Mouse (Mus musculus) ovary, adult 18-20 months (tissue): ENCODE data around the gene Irf6.

Experiments
- DNase-seq: peaks from one replicate; pipeline ENCODE4 v3.0.0; 2022; ENCODE audit warnings: low spot score, mixed read lengths

Irf6 gene

DNA sequence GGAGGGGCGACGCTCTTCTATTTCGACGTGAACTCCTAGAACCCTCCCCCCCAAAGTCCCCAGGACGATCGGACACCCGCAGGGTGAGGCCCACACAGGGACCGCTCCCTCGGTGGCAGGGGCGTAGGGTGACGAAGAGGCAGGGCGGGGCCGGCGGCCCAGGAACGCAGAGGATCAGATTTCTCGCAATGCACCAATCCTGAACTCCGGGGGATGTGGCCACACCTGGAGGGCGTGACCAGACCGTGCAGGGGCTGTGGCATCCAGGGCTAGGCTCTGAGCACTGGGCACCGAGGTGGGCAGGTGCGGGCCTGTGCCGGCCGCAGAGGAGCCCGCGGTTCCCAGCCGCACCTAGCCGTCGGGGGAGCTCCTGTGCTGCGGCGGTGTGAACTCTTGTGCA lies at the start of gene Irf6:
Gene Irf6, plus strand, starts transcription at position 240 of the 400 bp plus-strand sequence.
- DNase-seq: peak; percentile 76

DNA sequence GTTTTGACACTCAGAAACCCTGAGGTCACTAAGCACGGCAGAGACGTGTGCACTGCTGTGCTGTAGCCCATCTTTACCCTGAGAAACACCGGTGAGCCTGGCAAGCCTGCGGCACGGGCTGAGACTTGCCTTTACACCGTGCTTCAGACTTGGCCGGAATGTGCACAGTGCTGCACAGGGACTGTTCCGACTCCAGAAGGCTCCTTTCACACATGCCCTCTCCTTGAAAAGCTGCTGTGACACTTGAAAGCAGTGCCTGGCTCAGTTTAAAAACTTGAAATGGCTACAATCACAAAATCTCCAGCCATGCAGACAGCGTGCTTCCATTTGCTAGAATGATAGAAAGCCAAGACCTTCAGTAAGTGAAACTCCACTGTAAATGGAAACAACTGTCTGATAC lies 40.8 kb upstream of the Irf6 start:
- DNase-seq: no peak

DNA sequence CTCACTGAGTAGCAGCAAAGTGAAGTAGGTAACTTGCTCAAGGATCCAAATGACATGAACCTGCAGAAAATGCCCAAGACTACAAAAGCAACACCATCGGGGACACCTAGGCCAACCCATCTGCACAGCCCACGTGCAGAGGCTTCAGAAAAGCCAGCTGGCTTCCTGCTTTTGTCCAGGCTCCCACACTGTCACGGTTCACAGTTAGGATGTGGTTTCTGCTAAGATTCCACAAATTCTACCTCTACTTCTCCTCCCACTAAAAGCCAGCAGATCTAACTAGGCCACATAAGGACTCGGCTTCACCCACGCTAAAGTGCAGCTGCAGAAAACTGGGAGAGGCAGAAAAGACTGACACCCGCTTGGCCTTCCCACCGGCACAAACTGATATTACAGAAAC lies 30.1 kb upstream of the Irf6 start:
- no peak for DNase-seq

DNA sequence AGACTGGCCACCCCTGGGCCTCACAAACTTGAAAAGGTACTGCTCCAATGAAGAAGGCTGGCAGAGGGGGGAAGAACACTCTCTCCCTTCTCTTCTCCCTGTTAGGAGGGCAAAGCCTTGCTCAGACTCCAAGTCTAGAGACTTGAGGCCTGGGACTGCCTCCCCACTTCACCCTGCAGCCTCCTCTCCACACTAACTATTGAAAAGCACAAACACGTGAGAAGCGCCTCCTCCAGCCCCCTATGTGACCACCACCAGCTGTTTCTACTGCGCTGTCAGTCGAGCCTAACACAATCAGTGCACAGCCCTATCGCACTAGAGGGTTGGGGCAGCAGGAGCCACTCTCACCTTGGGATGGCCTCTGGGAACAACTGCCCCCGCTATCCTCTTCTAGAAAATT lies 29.6 kb upstream of the Irf6 start:
- DNase-seq: no peak

DNA sequence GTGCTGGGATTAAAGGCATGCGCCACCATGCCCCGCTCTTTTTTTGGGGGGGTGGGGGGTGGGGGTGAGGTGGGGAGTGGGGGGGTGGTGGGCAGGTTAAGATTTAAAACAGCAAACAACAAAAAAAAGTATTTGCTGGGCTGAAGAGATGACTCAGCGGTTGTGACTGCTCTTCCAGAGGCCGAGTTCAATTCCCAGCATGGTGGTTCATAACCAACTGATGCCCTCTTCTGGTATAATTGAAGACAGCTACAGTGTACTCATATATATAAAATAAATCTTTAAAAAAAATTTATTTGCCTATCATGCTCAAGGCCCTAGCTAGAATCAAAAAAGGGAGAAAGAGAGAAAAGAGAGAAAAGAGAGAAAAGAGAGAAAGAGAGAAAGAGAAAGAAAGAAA lies 27.1 kb upstream of the Irf6 start:
- no peak for DNase-seq

DNA sequence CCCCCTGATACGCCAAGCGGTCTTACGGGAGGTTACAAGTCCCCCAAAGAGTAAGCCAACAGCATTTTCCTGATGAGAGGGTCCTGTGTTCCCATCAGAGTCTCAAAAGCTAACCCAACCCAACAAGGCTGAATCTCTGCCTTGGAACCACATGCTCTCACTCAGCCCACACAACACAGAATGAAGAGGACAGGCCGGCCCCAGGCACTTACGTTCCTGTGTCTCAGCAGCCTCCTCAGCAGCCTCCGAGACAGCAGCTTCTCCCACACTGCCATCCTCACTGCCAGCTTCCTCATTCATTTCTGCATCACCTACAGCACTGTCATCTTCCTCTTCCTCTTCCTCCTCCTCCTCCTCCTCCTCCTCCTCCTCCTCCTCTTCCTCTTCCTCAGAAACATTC lies 24.9 kb upstream of the Irf6 start:
- no peak for DNase-seq

DNA sequence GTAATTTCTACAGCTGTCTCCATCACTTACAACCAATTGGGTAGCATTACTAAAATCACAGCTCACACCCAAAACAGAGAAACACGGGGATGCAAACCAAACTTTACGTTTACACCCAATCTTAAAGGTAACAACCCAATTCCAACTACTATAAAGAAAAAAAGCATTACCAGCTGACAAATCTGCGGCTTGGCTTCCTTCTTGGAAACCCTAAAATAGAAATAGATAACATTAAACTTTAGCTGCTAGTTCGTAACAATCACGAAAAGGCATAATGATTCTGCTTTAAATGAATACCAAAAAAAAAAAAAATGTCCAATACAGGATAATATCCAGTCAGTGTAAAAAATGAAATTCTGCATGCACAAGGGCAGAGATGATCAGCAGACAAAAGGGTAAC lies 23.6 kb upstream of the Irf6 start:
- DNase-seq: no peak

DNA sequence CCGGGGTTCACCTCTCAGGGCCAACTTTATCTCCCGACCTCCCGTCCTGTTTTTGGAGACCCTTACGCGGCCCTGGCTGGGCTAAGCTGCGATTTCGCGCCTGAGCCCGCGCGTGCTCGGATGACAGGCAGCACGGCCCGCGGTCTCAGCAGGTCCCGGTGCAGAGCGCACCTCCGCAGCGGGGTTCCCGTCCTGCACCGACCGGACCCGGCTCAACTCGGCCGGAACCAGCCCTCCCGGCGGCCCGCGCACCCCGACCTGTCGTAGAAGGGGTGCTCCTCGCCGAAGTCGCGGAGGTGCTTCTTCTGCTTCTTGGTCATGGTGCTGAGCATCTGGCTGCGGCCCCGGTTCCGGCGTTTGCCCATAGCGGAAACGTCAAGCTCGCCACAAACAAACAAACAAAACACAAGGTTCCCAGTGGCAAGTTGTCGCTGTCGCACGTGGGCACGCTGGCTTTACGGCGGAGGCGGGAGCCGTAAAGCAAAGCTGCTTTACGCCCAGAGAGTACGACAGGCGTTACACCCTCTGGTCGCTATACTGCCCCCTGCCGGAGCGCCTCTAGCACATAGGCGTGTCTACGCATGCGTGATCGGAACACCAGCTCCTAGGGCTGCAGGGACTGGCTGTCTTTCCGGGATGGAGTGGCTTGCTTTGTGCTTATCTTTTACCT lies 23.0 kb upstream of the Irf6 start, which contains the start of gene Diexf:
Gene Diexf, minus strand, starts transcription at position 487 of the 670 bp plus-strand sequence.
- peak; percentile 90 for DNase-seq

DNA sequence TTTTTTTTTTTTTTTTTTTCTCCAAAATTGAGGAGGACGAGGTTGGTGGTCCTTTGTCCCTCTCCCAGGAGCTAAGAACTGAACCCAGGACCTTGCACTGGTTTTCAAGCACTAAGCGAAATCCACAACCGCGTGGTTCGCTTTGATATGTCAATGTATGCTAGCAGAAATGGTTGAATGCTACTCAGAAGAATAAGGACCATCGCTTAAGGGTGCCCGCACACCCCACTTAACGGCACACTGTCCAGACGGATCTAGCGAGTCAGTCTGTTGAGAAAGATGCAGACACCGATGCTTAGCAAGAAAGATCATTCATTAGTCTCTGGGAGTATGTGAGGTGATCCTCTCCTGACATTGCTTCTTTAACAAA lies 22.5 kb upstream of the Irf6 start:
- DNase-seq: no peak

DNA sequence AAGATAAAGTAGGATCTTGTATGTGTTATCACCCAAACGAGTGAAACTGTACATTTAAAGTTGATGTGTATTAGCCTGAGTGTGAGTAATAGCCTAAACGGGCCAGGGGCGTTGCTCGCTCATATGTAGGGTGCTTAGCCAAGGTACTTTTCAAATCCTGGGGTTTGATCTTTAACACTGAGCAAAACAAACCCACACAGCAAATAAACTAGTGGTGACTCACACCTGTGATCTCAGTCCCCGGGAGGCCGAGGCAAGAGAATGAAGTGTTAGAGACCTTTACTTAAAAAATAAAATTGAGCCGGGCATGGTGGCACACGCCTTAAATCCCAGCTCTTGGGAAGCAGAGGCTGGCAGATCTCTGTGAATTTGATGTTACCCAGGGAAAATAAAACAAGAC lies 22.1 kb upstream of the Irf6 start:
- DNase-seq: no peak

DNA sequence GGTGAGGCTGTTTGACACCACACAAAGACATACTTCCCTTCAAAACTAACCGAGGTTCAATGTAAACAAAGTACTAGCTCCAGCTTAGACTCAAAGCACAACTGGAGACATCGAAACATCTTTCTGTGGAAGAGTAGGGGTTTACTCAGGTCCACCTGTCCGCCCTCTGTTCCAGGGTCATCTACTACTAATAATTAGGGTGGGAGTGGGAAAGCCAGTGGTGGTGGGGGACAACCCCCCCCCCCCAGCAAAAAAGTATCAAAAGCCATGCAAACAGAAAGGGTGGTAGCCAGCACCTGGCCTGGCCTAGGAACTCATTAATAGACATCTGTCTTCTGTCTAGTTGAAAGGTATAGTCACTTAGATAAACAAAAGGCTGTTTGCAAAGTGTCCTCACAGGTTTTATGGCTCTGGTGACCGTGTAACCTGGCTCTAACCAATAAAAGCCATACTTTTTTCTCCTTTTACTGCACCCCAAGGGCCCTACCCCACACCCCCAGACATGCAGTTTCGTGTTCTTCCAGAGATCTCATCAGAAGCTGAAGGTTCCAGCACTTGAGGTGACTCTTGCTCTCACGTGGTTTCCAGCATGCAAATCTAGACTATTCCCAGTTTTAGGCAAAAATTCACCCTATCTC lies 21.5 kb upstream of the Irf6 start:
- DNase-seq: no peak

DNA sequence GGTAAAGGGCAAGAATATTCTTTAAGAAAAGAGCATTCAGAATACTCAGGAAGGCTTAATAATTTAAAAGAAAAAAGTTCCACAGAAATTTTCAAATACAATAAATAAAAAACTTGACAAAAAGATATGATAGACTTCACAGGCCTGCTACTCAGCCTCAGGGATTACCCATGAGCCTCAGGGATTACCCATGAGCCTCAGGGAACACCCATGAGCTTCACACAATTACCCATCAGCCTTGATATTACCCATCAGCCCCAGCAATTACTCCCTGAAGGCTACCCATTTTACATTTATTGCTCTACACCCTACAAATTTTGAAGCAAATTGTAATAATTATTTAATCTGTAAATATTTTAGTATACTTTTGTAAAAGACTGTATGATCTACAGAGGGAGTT lies 20.5 kb upstream of the Irf6 start:
- DNase-seq: no peak

DNA sequence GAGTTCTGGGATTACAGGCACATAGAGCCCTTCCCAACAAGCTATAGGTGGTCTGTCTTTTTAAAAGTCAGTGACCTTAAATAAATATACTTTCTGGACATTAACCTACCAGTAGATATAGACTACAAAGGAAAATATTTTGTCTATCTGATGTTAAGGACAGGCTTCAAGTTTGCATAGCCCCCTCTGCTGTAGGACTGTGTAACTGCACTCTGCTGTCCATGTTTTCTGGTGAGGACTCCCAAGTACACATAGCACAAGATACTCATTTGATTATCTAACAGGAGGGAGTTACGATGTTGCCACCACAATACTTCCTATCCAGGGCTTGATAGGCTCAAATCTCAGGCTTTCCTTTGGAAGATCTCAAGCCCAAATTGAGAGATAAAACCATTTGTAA lies 19.2 kb upstream of the Irf6 start:
- DNase-seq: no peak

DNA sequence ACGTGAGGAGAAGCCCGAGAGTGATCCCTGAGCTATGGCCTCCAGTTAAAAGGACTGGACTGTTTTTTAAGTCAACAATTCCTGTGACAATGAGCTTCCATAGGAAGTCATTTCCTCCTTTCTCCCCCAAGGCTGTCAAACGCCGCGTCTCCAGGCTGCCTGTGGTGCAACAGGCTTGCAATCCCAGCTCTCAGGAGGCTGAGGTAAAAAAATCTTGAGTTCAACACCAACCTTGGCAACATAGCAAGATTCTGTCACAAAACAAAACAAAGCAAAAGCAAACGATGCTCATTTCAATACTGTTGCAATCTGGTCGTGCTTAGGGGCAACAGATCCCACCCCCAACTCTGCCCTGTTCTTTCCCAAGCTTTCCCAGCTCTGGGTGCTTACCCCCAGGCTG lies 14.8 kb upstream of the Irf6 start:
- no peak for DNase-seq

DNA sequence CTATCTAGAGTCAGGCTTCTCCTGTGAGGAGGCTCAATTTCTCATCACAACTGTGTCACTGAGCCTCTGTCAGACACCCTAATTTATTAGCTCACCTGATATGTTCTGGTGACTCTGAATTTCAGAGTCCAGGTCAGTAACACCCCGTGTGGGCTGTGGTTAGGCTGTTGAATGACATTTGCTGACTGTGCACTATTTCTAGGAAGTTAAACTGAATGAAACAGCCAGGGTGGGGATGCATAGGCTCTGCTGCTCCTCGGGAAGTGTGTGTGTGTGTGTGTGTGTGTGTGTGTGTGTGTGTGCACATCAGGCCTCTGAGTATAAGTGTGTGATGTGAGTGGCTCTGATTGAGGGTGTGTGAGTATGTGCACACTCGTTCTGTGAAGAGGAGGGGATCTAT lies 14.2 kb upstream of the Irf6 start:
- DNase-seq: no peak

DNA sequence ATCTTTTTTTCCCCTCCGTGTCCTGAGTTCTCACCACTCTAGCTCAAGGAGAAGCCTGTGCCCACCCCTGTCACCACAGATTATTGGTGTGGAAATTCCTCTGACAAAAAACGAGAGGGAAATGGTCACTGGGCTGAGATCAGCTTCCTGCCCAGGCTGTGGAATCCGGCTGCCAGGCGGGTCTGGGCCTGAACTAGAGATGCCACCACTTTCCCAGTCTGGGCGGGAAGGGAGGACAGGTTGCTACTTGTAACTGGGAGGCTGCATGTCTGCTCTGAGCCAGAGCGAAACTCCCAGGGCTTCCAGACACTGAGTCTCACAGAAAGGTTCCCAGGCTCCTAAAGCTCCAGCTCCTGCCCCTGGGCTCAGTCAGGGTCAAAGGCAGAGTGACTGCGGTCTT lies 11.8 kb upstream of the Irf6 start:
- DNase-seq: no peak

DNA sequence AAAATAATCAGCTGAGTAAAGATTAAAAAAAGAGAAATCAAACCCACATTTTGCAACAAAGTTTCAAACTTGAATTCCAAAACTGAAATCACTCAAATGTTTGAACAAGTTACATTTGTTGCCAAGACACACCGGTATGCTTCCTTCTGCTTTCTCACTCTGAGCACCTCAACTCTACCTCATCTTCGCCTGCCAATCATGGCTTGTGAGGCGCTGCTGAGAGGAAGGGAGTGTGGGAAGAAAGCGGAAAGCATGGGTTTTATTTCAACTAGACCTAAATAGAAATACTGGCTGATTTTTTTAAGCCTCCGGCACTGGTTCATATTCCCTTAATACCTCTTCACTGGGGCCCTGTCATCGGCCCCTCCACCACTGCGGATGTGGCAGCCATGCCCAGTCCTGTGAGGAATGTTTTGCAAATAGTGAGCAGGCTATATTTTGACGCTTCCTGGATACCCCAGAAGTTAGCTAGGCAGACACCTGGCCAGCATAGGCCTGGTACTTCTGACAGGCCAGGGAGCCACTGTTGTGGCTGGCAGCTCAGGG lies 10.3 kb upstream of the Irf6 start:
- DNase-seq: no peak

DNA sequence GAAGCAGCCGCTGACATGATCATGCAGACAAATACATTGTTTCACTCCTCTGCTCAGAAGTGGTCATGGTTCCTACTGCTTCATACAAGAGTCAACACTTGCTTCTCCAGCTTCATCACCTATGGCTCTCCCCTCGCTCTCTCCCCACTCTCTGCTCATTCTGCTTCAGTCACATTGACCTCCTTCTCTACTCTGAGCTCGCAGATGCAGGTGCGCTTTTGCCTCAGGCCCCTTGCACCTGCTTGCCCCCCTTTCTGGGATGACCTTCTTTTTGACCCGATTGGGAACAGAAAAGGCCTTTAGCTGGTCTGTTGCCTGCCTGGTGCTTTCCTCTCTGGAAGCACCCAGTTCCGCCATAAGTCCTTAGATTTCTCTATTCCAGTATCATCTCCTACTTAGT lies 8.4 kb upstream of the Irf6 start:
- DNase-seq: no peak

DNA sequence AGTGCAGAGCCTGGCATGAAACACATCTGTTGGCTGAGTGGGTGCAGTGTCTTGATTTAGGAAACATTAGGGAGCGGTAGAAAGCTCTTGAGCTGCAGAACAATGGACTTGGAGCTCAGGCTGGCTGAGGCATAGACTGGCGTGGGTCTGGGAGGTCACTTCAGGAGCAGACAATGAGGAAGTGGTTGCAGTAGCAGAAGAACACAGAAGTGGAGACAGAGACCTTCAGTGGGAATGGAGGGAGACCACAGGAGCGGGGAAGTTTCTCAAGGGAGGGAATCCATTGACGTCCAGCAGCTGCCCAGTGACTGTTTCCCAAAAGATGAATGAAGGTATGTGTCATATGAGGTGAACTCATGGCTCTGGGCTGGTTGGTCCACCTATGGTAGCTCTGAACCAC lies 7.8 kb upstream of the Irf6 start:
- DNase-seq: no peak

DNA sequence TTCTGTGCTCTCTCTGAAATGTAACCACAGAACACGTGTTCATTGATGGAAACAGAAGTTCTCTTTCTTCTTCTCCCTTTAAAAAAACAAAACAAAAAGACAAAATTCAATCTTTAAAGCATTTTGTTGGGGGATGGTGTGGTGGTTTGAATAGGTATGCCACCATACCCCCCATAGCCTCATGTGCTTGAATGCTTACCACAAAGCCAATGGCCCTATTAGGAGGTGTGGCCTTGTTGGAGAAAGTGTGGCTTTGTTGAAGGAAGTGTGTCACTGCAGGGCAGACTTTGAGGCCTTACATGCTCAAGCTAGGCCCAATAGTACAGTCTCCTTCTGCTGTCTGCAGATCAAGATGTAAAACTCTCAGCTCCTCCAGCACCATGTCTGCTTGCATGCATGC lies 6.5 kb upstream of the Irf6 start:
- no peak for DNase-seq

DNA sequence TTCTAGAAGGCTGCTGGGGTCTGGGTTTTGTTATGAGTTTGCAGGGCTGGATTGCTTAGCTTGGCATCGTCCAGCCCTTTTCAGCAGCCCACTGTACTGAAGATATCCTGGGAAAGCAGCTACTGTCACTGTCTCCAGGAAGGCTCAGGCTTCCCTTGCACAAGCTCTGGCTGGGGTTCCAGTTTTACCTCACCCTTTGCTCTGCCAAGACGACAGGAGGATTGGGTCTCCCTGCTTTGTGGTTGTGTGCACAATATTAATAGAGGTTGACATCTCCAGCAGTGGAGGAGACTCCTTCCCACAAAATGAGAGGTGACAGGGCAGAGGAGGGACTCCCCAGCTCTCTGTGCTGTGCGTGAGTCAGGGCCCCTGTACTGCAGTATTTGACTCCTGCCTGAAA lies 3.7 kb upstream of the Irf6 start:
- DNase-seq: no peak

DNA sequence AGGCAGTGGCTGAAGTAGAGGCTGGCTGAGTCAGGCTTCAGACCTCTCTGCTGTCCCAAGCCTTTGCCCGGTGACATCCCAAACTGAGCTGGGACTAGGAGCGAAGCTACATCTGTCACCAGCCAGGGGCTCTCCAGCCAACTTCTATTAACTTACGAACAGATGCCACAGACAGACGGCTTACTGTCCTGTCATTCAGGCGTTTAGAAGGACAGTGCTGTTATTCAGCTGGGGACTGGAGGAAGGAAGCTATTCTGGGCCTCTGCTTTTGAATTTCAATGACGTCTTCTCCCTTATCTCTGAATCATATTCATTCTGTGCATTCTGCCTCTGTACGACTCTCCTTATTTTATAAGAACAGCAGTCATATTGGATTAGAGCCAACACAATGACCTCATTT lies 1.8 kb upstream of the Irf6 start:
- no peak for DNase-seq

DNA sequence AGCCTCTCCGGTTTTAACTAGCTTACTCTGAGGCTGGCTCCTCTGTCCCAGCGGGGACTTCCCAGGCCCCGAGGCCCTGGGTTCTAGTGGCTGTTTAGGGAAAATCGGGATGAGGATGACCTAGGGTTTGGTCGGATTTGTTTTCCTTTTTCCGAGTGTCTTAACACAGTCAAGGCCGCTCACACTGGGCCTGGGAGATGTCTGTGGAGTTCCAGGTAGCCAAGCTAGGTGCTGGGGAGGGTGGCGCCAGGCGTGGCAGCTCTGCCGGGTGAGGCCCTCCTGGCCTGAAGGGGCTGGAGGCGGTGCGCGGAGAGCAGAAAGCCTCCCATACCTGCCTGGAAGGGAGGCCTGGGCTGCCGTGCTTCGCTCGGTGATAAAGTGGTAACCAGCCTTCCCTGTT lies 650 bp downstream of the Irf6 start:
- no peak for DNase-seq
